In the genomic region with DNA sequence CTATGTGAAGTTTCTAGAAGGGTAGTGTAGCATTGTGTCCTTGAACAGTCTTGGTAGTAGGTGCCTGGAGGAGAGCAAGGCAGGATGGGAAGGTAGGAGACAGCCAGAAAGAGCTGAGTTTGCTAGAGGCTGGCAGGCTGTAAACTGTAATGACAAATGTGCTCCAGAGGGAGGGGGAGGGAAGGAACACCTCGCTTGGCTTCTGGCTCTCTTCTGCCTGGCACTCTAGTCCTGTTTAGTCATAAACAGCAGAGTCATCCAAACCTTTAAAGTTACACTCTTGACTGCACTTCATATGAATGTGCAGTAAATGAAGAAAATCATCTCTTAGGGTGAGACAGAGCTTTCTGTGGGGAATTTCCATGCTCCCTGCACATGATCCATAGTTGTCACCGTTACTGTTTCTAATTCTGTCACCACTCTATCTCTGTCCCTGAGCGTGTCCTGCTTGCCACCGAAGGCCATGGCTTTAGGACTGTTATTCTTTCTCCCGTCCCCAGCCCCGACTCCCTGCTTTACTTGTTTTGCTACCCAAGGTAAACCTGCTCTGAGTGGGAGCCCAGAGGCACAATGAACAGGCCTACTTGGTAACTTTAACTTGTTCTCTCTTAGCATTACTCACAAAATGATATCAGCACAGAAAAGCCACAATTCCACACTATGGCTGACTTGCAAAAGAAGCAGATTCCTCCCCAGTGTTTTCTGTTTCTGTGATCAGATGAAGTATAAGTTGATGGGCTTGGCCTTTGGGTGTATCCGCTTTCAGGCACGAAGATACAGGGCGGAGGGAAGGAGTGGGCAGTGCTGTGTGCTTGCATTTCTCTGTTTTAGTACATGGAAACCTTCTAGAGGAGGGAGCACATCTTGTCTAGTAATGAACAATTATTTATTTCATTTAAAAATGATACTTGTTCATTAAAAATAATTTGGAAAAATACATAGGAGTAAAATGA, we compare ENCODE assay signal across 8 mouse cellular contexts.
DNase-seq lines count a peak whose midpoint lies in the region; ATAC-seq and TF ChIP-seq lines count a peak whose summit lies in the region.
"Had no signal": no experiment of that assay in that cellular context is flagged by ENCODE, and none has a peak within 500 bp of the region (broad histone marks: within the 10 kb centered on the region; RNA-seq: fewer than 3 reads in every experiment).

No protein-coding gene starts in this region.

- no peak for TF ChIP-seq POLR2A in kidney, adult 2 months (IDR thresholded peaks at IDR 0.05; ENCODE audit: low read depth, low read length)

- WGBS in kidney, adult 2 months, result 22% methylated on average over 9 of the region's 9 CpGs
- WGBS in neural tube, embryonic 15.5 days, result 55% methylated on average over 9 of the region's 9 CpGs

- peaks cover 1% of the 10 kb centered on the region; the same call in 1 of the 2 replicates for H3K36me3 ChIP-seq in kidney, adult 2 months (ENCODE audit: control insufficient read depth, insufficient read depth, low read length)
- H3K36me3 ChIP-seq in neural tube, embryonic 15.5 days, result no peaks in the 10 kb centered on the region
- H3K36me3 ChIP-seq: limb, embryonic 13.5 days had no signal

- no peaks in the 10 kb centered on the region for H3K9me3 ChIP-seq in neural tube, embryonic 15.5 days (replicated peaks)
- H3K9me3 ChIP-seq: limb, embryonic 13.5 days had no signal

- ATAC-seq in megakaryocyte-erythroid progenitor cell, adult 5-6 weeks (replicated peaks; ENCODE audit: low FRiP score, low TSS enrichment, poor library complexity, severe bottlenecking), result peak; percentile 92
- ATAC-seq in neural tube, embryonic 15.5 days (ENCODE audit: low FRiP score), result no peak

- peak overlapping the region; percentile 94 for H3K27ac ChIP-seq in kidney, adult 2 months (ENCODE audit: insufficient read depth, low read depth, low read length)
- H3K27ac ChIP-seq in neural tube, embryonic 15.5 days (replicated peaks), result no peak overlapping the region
- H3K27ac ChIP-seq: limb, embryonic 13.5 days had no signal

- peak overlapping the region; percentile 21; the same call in 1 of the 2 replicates for H3K4me3 ChIP-seq in kidney, adult 2 months (ENCODE audit: insufficient read depth, low read depth, low read length)
- no peak overlapping the region for H3K4me3 ChIP-seq in neural tube, embryonic 15.5 days (replicated peaks)
- H3K4me3 ChIP-seq: limb, embryonic 13.5 days had no signal

- TF ChIP-seq CTCF in kidney, adult 2 months (conservative IDR thresholded peaks at IDR 0.05; ENCODE audit: insufficient read depth, insufficient read length, low read depth, low read length), result 0 out of 2 replicates have a peak, but pooled peaks have one; percentile 5

- H3K9ac ChIP-seq in neural tube, embryonic 15.5 days (replicated peaks), result no peak overlapping the region
- H3K9ac ChIP-seq: limb, embryonic 13.5 days had no signal

- no peak overlapping the region for H3K4me2 ChIP-seq in neural tube, embryonic 15.5 days
- H3K4me2 ChIP-seq: limb, embryonic 13.5 days had no signal

- peaks cover 12% of the 10 kb centered on the region for H3K4me1 ChIP-seq in kidney, adult 2 months (ENCODE audit: control insufficient read depth, insufficient read depth, low read length)
- no peaks in the 10 kb centered on the region for H3K4me1 ChIP-seq in neural tube, embryonic 15.5 days

- DNase-seq in right cerebral cortex, adult 2 months (ENCODE audit: low spot score in 2 of 2), result peak; percentile 26 to 34
- DNase-seq in right cerebral cortex, postnatal 4 days, result no peak
- DNase-seq in cerebellum, adult 11-12 months, result peak; percentile 66
- DNase-seq in gastrocnemius, postnatal 25 days, result peak; percentile 64
- DNase-seq in kidney, adult 2 months, result peak; percentile 95

- H3K27me3 ChIP-seq in kidney, adult 2 months (replicated peaks; ENCODE audit: control insufficient read depth, insufficient read depth, low read length), result no peaks in the 10 kb centered on the region
- no peaks in the 10 kb centered on the region for H3K27me3 ChIP-seq in neural tube, embryonic 15.5 days (replicated peaks)
- H3K27me3 ChIP-seq: limb, embryonic 13.5 days had no signal
